Mouse (Mus musculus) neural tube, embryonic 15.5 days (tissue): ENCODE measurements around the gene Ptpa. TPM values are rescaled to one million over a fixed set of nuclear protein-coding genes. Genes with fewer than 3 reads are reported as not detected.
A peak's percentile ranks its signal among the peaks of the same experiment; 100 is the strongest.

Experiments used
- ATAC-seq: fragments of 200-750 bp; cut with Nextera tagmentation; 2 replicates; pipeline ENCODE4 v1.8.0; 2017; ENCODE audit warnings: mild to moderate bottlenecking, moderate TSS enrichment, moderate library complexity; ENCODE audit not compliant: low FRiP score
- H3K27ac ChIP-seq: fragments of 300-500 bp; sonication (generic); replicated peaks from 2 replicates; pipeline ENCODE4 v1.5.1; 2015; ENCODE audit warnings: mild to moderate bottlenecking, inconsistent platforms
- H3K27me3 ChIP-seq: fragments of 300-500 bp; sonication (generic); replicated peaks from 2 replicates; pipeline ENCODE4 v1.6.1; 2015; ENCODE audit warnings: inconsistent platforms
- H3K36me3 ChIP-seq: fragments of 300-500 bp; sonication (generic); 2 replicates; pipeline ENCODE4 v1.6.1; 2015; ENCODE audit warnings: inconsistent platforms
- H3K4me1 ChIP-seq: fragments of 300-500 bp; sonication (generic); 2 replicates; pipeline ENCODE4 v1.6.1; 2015; ENCODE audit warnings: inconsistent platforms
- H3K4me2 ChIP-seq: fragments of 300-500 bp; sonication (generic); 2 replicates; pipeline ENCODE4 v1.6.1; 2015; ENCODE audit warnings: inconsistent platforms, mild to moderate bottlenecking, moderate library complexity
- H3K4me3 ChIP-seq: fragments of 300-500 bp; sonication (generic); replicated peaks from 2 replicates; pipeline ENCODE4 v1.5.1; 2015; ENCODE audit warnings: mild to moderate bottlenecking, inconsistent platforms
- H3K9ac ChIP-seq: fragments of 300-500 bp; sonication (generic); replicated peaks from 2 replicates; pipeline ENCODE4 v1.6.1; 2015; ENCODE audit warnings: mild to moderate bottlenecking, inconsistent platforms
- H3K9me3 ChIP-seq: fragments of 300-500 bp; sonication (generic); replicated peaks from 2 replicates; pipeline ENCODE4 v1.6.1; 2016; ENCODE audit warnings: inconsistent platforms
- WGBS: fragments of 180-500 bp; shearing (Covaris S2); methylation state at CpG from one replicate; pipeline ENCODE4 v1.1.7; 2015; ENCODE audit warnings: mixed read lengths; 5-methylcytosine and 5-hydroxymethylcytosine counted together
- polyA plus RNA-seq: library from polyadenylated mRNA; unstranded; fragments of >200 nt; fragmentation: Nextera tagmentation; extraction: Ambion mirVana; gene quantifications from 2 replicates; pipeline ENCODE4 v1.2.1, GENCODE M21; 2015

The Ptpa gene
- polyA plus RNA-seq, 1 experiment from 2014 or later: 138 TPM

DNA sequence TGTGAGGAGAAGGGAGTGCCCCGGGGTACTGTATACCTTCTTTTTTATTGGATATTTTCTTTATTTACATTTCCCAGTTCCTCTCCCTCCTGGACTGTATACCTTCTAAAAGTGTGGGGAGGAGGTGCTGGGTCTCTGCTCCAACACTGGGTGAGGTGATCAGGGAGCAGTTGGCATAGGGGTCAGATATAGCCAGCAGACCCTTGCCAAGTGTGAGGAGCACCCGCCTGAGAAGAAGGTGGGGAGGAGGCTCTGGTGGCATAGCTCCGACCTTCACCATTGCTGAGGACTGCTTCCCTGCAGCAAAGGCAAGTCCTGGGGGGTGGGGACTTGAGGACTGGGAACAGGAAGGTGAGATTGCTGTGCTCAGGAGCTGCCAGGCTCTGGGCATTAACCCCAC lies 35.7 kb downstream of the Ptpa start:
- H3K27me3 ChIP-seq: no peaks in the 10 kb centered on the region
- no peak overlapping the region for H3K9ac ChIP-seq
- H3K36me3 ChIP-seq: peaks cover 21% of the 10 kb centered on the region
- H3K4me1 ChIP-seq: peaks cover 4% of the 10 kb centered on the region; the same call in 1 of the 2 replicates
- H3K9me3 ChIP-seq: no peaks in the 10 kb centered on the region
- WGBS: 89% methylated on average over 3 of the region's 3 CpGs
- ATAC-seq: no peak
- no peak overlapping the region for H3K4me3 ChIP-seq
- H3K4me2 ChIP-seq: no peak overlapping the region
- H3K27ac ChIP-seq: no peak overlapping the region

DNA sequence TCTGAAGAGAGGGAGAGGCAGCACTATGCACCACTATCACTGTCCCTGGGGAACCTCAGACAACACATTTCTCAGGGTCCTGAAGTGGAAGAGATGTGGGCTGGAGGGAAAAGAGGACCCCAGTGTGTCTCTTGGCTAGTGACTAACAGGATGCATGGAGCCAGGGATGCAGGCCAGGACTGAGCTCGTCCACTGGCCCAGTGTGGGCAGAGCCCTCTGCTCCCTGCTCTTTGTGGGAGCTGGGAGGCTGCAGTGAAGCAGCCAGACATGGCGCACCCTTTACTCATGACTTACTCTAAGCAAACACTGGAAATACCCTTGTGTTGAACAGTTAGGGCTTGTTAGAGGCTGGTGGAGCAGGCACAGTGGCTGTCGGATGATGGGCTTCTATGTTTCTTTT lies 37.7 kb downstream of the Ptpa start:
- Histone ChIP-seq H3K4me3 (no peak overlapping the region), H3K27ac (no peak overlapping the region), H3K9ac (no peak overlapping the region), H3K9me3 (no peaks in the 10 kb centered on the region), H3K36me3 (peaks cover 17% of the 10 kb centered on the region), H3K4me2 (no peak overlapping the region), H3K4me1 (peaks cover 9% of the 10 kb centered on the region; the same call in 1 of the 2 replicates), H3K27me3 (no peaks in the 10 kb centered on the region)
- WGBS: 92% methylated on average over 3 of the region's 3 CpGs
- ATAC-seq: no peak

DNA sequence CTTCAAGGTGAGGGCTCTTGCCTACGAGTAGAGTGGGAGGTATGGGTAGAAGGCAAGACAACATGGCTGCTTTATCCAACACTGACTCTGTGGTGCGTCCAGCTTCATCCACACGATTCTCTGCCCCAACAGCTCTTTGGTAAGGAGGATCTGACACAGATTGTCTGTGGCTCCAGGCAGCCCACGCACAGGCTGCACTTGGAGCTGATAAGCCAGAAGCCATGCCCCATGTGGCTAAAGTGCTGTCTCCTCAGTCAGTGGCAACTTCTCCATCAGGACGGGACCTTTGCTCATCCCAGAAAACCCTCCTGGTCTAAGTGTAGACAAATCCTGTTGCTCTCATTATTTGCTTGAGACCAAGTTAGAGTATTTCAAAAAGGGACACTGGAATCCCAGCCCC lies 38.7 kb downstream of the Ptpa start:
- Histone ChIP-seq H3K4me1 (peaks cover 9% of the 10 kb centered on the region; the same call in 1 of the 2 replicates), H3K27ac (no peak overlapping the region), H3K27me3 (no peaks in the 10 kb centered on the region), H3K9me3 (no peaks in the 10 kb centered on the region), H3K4me2 (no peak overlapping the region), H3K36me3 (peaks cover 12% of the 10 kb centered on the region), H3K4me3 (no peak overlapping the region), H3K9ac (no peak overlapping the region)
- no peak for ATAC-seq
- WGBS: 91% methylated on average over 5 of the region's 5 CpGs

- H3K4me2 ChIP-seq: no peak overlapping the region
- no peaks in the 10 kb centered on the region for H3K36me3 ChIP-seq
- H3K9ac ChIP-seq: no peak overlapping the region
- peak overlapping the region; percentile 23; the same call in 1 of the 2 replicates for H3K27ac ChIP-seq
- H3K9me3 ChIP-seq: no peaks in the 10 kb centered on the region
- peaks cover 9% of the 10 kb centered on the region; the same call in 1 of the 2 replicates for H3K4me1 ChIP-seq
- no peaks in the 10 kb centered on the region for H3K27me3 ChIP-seq
- no peak overlapping the region for H3K4me3 ChIP-seq
- ATAC-seq: no peak
- WGBS: 68% methylated on average over 13 of the region's 13 CpGs
These were observed 40.5 kb downstream of the Ptpa start for GRCm38 (mm10) chr2:30456104-30456980.

DNA sequence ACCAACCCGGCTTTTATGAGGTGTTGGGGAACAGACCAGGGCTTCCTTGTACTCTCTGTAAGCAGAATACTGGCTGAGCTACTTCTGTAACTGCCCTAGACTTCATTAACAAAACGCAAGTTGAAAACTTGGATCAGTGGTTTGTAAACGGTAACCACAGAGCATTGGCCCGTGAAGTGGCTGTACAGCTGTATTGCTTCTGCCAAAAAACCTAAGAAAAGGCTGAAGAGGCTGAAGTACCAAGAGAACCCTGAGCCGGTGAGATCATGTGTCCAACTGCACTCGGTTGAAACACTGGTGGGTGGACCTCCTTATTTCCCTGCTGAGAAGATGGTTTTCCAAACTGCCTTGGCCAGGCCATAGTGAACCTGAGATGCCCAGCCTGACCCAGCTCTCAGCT lies 42.5 kb downstream of the Ptpa start:
- no peak for ATAC-seq
- 81% methylated on average over 6 of the region's 6 CpGs for WGBS
- Histone ChIP-seq H3K4me2 (no peak overlapping the region), H3K9me3 (no peaks in the 10 kb centered on the region), H3K4me3 (no peak overlapping the region), H3K27me3 (no peaks in the 10 kb centered on the region), H3K4me1 (peaks cover 12% of the 10 kb centered on the region), H3K9ac (no peak overlapping the region), H3K27ac (no peak overlapping the region), H3K36me3 (no peaks in the 10 kb centered on the region)

- no peak for ATAC-seq
- 89% methylated on average over 6 of the region's 6 CpGs for WGBS
These were observed 43.4 kb downstream of the Ptpa start for GRCm38 (mm10) chr2:30459241-30459640.

DNA sequence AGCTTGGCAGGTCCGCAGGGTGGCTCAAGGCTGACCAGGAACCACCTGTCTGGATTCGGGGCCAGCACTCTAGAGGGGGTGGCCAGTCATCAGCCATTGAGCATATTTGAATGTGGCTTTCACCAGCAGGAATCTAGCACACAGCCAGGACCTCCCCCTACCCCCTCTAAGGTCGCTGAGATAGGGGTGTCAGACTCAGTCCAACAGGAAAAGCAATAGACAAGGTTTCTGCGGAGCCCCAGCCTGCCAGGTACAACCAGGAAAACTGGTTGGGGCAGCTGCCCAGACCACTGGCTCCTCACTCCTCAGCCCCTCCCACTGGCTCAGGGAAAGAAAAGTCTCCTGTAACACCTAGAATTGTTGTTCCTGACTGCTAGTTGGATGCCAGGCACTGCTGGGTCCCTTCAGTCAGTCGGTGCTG lies 47.5 kb downstream of the Ptpa start:
- no peaks in the 10 kb centered on the region for H3K36me3 ChIP-seq
- peaks cover 17% of the 10 kb centered on the region for H3K4me1 ChIP-seq
- ATAC-seq: no peak
- H3K4me3 ChIP-seq: peak overlapping the region; percentile 17; the same call in 1 of the 2 replicates
- H3K27me3 ChIP-seq: no peaks in the 10 kb centered on the region
- WGBS: 24% methylated on average over 5 of the region's 5 CpGs
- 0 out of 2 replicates have a peak overlapping the region, but pooled peaks have one; percentile 56 for H3K27ac ChIP-seq
- H3K4me2 ChIP-seq: peak overlapping the region; percentile 49
- peak overlapping the region; percentile 33; the same call in 1 of the 2 replicates for H3K9ac ChIP-seq
- H3K9me3 ChIP-seq: no peaks in the 10 kb centered on the region

More at GRCm38 (mm10) chr2:30459241-30459640, 43.4 kb downstream of the Ptpa start:
- no peak overlapping the region for H3K4me2 ChIP-seq
- no peak overlapping the region for H3K9ac ChIP-seq
- H3K36me3 ChIP-seq: no peaks in the 10 kb centered on the region
- H3K9me3 ChIP-seq: no peaks in the 10 kb centered on the region
- H3K27ac ChIP-seq: no peak overlapping the region
- peaks cover 21% of the 10 kb centered on the region for H3K4me1 ChIP-seq
- H3K27me3 ChIP-seq: no peaks in the 10 kb centered on the region
- H3K4me3 ChIP-seq: no peak overlapping the region

- peak; percentile 77 for ATAC-seq
- peak overlapping the region; percentile 56 for H3K27ac ChIP-seq
These were observed 48.1 kb downstream of the Ptpa start for GRCm38 (mm10) chr2:30463904-30464330.

DNA sequence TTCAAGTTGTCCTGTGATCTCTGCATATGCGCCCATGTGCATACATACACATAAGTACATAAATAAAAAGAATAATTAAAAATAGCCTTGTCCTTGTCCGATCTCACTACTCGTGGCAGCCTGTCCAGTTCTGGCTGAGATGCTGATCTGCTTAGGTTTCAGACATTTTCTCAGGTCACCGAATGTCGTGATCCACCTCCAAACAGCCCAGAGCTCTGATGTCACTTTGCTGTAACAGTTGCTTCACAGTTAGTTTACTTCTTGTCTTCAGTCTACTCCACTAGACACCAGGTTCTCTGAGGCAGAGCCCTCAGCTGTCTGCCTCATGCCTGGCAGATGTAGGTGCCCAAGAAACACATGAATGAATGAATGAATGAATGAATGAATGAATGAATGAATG lies 48.6 kb downstream of the Ptpa start:
- WGBS: 65% methylated on average over 5 of the region's 5 CpGs
- Histone ChIP-seq H3K4me3 (peak overlapping the region; percentile 17), H3K4me2 (peak overlapping the region; percentile 49), H3K9me3 (no peaks in the 10 kb centered on the region), H3K4me1 (peaks cover 25% of the 10 kb centered on the region), H3K27me3 (no peaks in the 10 kb centered on the region), H3K27ac (peak overlapping the region; percentile 56; the same call in 1 of the 2 replicates), H3K9ac (no peak overlapping the region), H3K36me3 (no peaks in the 10 kb centered on the region)
- no peak for ATAC-seq

More at GRCm38 (mm10) chr2:30463904-30464330, 48.1 kb downstream of the Ptpa start:
- peak overlapping the region; percentile 17 for H3K4me3 ChIP-seq
- H3K36me3 ChIP-seq: no peaks in the 10 kb centered on the region
- H3K9ac ChIP-seq: peak overlapping the region; percentile 33; the same call in 1 of the 2 replicates
- H3K27me3 ChIP-seq: no peaks in the 10 kb centered on the region
- H3K9me3 ChIP-seq: no peaks in the 10 kb centered on the region
- H3K4me1 ChIP-seq: peaks cover 21% of the 10 kb centered on the region
- peak overlapping the region; percentile 49 for H3K4me2 ChIP-seq
- 2% methylated on average over 9 of the region's 9 CpGs for WGBS

DNA sequence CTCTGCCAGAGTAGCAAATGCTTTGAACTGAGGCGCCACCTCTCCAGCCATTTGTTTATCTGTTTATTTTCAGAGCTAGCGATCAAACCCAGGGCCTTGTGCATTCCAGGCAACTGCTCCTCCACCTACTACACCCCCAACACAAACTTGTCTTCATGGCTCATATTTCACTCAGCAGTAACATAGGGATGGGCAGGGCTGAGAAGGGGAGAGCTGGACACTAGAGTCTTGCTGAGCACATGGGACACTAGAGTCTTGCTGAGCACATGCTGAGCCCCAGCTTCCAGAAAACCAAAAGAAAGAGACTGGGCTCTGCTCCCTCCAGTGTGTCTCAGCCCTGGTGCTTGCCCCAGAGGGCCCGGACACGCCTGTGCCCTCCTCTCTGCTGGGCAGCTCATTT lies 50.9 kb downstream of the Ptpa start:
- peaks cover 46% of the 10 kb centered on the region for H3K4me1 ChIP-seq
- H3K9me3 ChIP-seq: no peaks in the 10 kb centered on the region
- WGBS: 72% methylated on average over 4 of the region's 4 CpGs
- H3K9ac ChIP-seq: no peak overlapping the region
- no peaks in the 10 kb centered on the region for H3K27me3 ChIP-seq
- H3K4me2 ChIP-seq: no peak overlapping the region
- no peak overlapping the region for H3K4me3 ChIP-seq
- no peaks in the 10 kb centered on the region for H3K36me3 ChIP-seq
- H3K27ac ChIP-seq: no peak overlapping the region
- no peak for ATAC-seq

GRCm38 (mm10) chr2:30469009-30469408 lies 53.2 kb downstream of the Ptpa start:
- H3K27me3 ChIP-seq: no peaks in the 10 kb centered on the region
- H3K27ac ChIP-seq: 0 out of 2 replicates have a peak overlapping the region, but pooled peaks have one; percentile 5
- peak overlapping the region; percentile 79; the same call in 1 of the 2 replicates for H3K4me3 ChIP-seq
- no peaks in the 10 kb centered on the region for H3K36me3 ChIP-seq
- WGBS: 46% methylated on average over 6 of the region's 6 CpGs
- H3K9ac ChIP-seq: peak overlapping the region; percentile 23; the same call in 1 of the 2 replicates
- peak overlapping the region; percentile 97 for H3K4me2 ChIP-seq
- H3K4me1 ChIP-seq: peaks cover 47% of the 10 kb centered on the region
- no peak for ATAC-seq
- H3K9me3 ChIP-seq: no peaks in the 10 kb centered on the region

GRCm38 (mm10) chr2:30469796-30470142 lies 53.9 kb downstream of the Ptpa start:
- Histone ChIP-seq H3K9ac (peak overlapping the region; percentile 59), H3K36me3 (no peaks in the 10 kb centered on the region), H3K4me1 (peaks cover 50% of the 10 kb centered on the region), H3K27ac (peak overlapping the region; percentile 90), H3K9me3 (no peaks in the 10 kb centered on the region), H3K4me3 (peak overlapping the region; percentile 79), H3K27me3 (no peaks in the 10 kb centered on the region), H3K4me2 (peak overlapping the region; percentile 97)
- ATAC-seq: peak; percentile 50; the same call in 1 of the 2 replicates
- WGBS: under 1% methylated on average over 19 of the region's 19 CpGs
